Mouse (Mus musculus) lung, postnatal 0 days (tissue): ENCODE measurements at regions not wholly inside any gene's neighbourhood (a gene's known extent, or its start where the extent isn't known, plus 50 kb on each side); places are given as distances from the start of the nearest gene placed in this dataset.

ENCODE experiments used
- CTCF ChIP-seq: IDR thresholded peaks from 2 replicates; pipeline ENCODE4 v1.5.1; 2016; ENCODE audit warnings: antibody characterized with exemption, mild to moderate bottlenecking
- EP300 ChIP-seq: IDR thresholded peaks from 2 replicates; pipeline ENCODE4 v1.6.1; 2016; ENCODE audit warnings: antibody characterized with exemption, mild to moderate bottlenecking, control low read depth

DNA sequence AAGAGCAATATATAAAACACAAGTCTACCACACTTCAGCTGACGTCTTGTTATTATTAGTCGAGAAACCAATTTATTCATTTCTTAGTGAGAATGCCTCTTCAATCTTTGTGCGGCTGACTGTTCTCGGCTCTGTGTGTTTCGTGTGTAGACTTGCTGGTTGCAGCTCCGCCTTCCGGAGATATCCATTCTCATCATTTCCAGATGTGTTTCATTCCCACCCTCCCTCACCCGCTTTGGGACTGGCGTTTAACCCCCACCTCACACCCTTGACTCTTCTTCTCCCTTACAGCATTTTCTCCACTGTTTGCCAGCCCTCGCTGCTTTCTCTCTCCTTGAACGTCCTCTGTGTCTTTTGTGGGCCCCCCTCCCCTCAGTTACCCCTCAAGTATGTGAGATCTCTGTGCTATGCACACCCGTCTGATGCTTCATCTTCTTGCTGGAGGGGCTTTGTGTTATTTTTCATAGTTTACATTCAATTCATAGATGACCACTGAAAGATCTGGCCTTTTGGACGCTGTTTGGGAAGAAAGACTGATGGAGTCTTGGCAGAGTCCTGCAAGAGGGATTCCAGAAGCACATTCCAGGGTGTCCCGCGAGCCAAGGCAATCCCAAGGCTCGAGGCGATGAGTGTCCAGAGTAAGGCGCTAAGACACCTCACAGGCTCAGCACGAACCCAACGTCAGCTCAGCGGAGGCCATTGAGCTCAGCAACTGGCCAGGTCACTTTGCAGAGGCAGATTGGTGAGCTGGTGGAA lies 121.9 kb upstream of the Arglu1 start:
- TF ChIP-seq CTCF (peak; percentile 8), EP300 (peak; percentile 33; the same call in 1 of the 2 replicates)
